Mouse (Mus musculus): ENCODE results near the gene Bean1. TPM values are rescaled to one million over a fixed set of nuclear protein-coding genes. Genes with fewer than 3 reads are reported as not detected.
A peak's percentile ranks its signal among the peaks of the same experiment; 100 is the strongest.

Gene Bean1
- total and polyA plus RNA-seq, 2 experiments from 2014 or later: 9.2 to 32.5 TPM

- Histone ChIP-seq H3K4me3 (ENCODE audit: low read length) (no peak overlapping the region), H3K27ac (no peak overlapping the region), H3K9me3 (ENCODE audit: low read length) (no peaks in the 10 kb centered on the region), H3K4me2 (ENCODE audit: low read depth, low read length) (no peak overlapping the region), H3K4me1 (ENCODE audit: insufficient read depth, low read length) (no peaks in the 10 kb centered on the region), H3K27me3 (ENCODE audit: insufficient read depth, low read length) (no peaks in the 10 kb centered on the region), H3K9ac (replicated peaks; ENCODE audit: low read length) (no peak overlapping the region), H3K36me3 (ENCODE audit: insufficient read depth, low read length) (peaks cover 71% of the 10 kb centered on the region)
- ATAC-seq (peak; percentile 39; the same call in 1 of the 2 replicates), DNase-seq (ENCODE audit: low spot score) (peak; percentile 56)
- TF ChIP-seq CTCF (IDR thresholded peaks at IDR 0.05; ENCODE audit: low read depth): peak; percentile 67
- 45% methylated on average over 6 of the region's 6 CpGs for WGBS
Measured at GRCm38 (mm10) chr8:104234573-104234972, 64.3 kb downstream of the Bean1 start.

DNA sequence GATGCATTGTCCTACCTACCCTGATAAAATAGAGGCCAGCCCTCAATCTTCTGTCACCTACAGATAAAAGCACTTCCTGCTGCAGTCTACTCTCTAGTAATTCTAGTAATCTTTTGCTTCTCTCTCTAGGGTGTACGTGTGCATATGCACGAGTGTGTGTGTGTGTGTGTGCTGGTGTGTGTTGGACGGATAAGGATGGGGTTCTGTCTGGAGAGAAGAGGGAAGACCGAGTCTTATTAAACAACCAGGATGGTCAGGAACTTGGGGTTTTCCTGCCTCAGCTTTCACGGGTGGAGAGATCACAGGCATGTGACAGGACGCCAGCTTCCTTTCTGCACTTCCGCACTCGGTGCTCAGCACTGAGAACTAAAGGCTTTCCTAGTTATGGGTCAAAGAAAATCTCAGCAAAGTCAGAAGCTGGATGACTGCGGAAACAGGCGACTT lies 69.2 kb downstream of the Bean1 start:
- ATAC-seq (no peak), DNase-seq (ENCODE audit: low spot score) (no peak)
- Histone ChIP-seq H3K9ac (replicated peaks; ENCODE audit: low read length) (no peak overlapping the region), H3K27me3 (ENCODE audit: insufficient read depth, low read length) (no peaks in the 10 kb centered on the region), H3K9me3 (ENCODE audit: low read length) (no peaks in the 10 kb centered on the region), H3K4me2 (ENCODE audit: low read depth, low read length) (no peak overlapping the region), H3K36me3 (ENCODE audit: insufficient read depth, low read length) (peaks cover 82% of the 10 kb centered on the region), H3K27ac (no peak overlapping the region), H3K4me3 (ENCODE audit: low read length) (no peak overlapping the region), H3K4me1 (ENCODE audit: insufficient read depth, low read length) (no peaks in the 10 kb centered on the region)
- WGBS: 88% methylated on average over 10 of the region's 10 CpGs
- TF ChIP-seq CTCF (IDR thresholded peaks at IDR 0.05; ENCODE audit: low read depth): no peak

- Histone ChIP-seq H3K4me2 (ENCODE audit: low read depth, low read length) (no peak overlapping the region), H3K9me3 (ENCODE audit: low read length) (no peaks in the 10 kb centered on the region), H3K36me3 (ENCODE audit: insufficient read depth, low read length) (peaks cover 65% of the 10 kb centered on the region), H3K27ac (no peak overlapping the region), H3K4me1 (ENCODE audit: insufficient read depth, low read length) (no peaks in the 10 kb centered on the region; the same call in 1 of the 2 replicates), H3K4me3 (ENCODE audit: low read length) (no peak overlapping the region), H3K9ac (replicated peaks; ENCODE audit: low read length) (no peak overlapping the region), H3K27me3 (ENCODE audit: insufficient read depth, low read length) (no peaks in the 10 kb centered on the region)
- WGBS: 74% methylated on average over 12 of the region's 12 CpGs
- no peak for TF ChIP-seq CTCF (IDR thresholded peaks at IDR 0.05; ENCODE audit: low read depth)
- no peak for DNase-seq (ENCODE audit: low spot score)
- ATAC-seq: no peak
Measured at GRCm38 (mm10) chr8:104242038-104242644, 71.9 kb downstream of the Bean1 start.

DNA sequence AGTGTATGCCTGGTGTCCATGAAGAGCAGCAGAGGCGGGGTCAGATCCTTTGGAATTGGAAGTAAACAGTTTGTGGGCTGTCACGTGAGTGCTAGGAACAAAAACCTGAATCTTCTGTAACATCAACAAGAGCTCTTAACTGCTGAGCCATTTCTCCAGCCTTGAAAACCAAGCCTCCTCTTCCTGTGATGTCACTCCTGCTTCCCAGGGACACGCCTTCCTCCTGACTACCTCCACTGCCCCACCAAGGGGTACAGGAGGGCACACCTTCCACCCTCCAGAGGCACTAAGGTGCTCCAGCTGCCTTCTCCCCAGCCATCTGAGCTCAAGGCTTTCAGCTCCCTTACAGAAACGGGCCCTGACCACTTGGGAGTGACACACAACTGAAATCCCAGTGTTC lies 76.4 kb downstream of the Bean1 start:
- Histone ChIP-seq H3K4me3 (ENCODE audit: low read length) (no peak overlapping the region), H3K9me3 (ENCODE audit: low read length) (no peaks in the 10 kb centered on the region), H3K4me1 (ENCODE audit: insufficient read depth, low read length) (peaks cover 4% of the 10 kb centered on the region), H3K27me3 (ENCODE audit: insufficient read depth, low read length) (no peaks in the 10 kb centered on the region), H3K4me2 (ENCODE audit: low read depth, low read length) (no peak overlapping the region), H3K27ac (no peak overlapping the region), H3K9ac (replicated peaks; ENCODE audit: low read length) (no peak overlapping the region), H3K36me3 (ENCODE audit: insufficient read depth, low read length) (peaks cover 24% of the 10 kb centered on the region)
- ATAC-seq (no peak), DNase-seq (ENCODE audit: low spot score) (no peak)
- no peak for TF ChIP-seq CTCF (IDR thresholded peaks at IDR 0.05; ENCODE audit: low read depth)
- 87% methylated on average over 4 of the region's 4 CpGs for WGBS

GRCm38 (mm10) chr8:104247054-104247907 lies 77.0 kb downstream of the Bean1 start:
- DNase-seq (ENCODE audit: low spot score) (no peak), ATAC-seq (no peak)
- Histone ChIP-seq H3K4me2 (ENCODE audit: low read depth, low read length) (peak overlapping the region; percentile 82), H3K9ac (replicated peaks; ENCODE audit: low read length) (peak overlapping the region; percentile 89), H3K9me3 (ENCODE audit: low read length) (no peaks in the 10 kb centered on the region), H3K4me3 (ENCODE audit: low read length) (peak overlapping the region; percentile 92), H3K4me1 (ENCODE audit: insufficient read depth, low read length) (peaks cover 6% of the 10 kb centered on the region), H3K36me3 (ENCODE audit: insufficient read depth, low read length) (peaks cover 17% of the 10 kb centered on the region), H3K27ac (peak overlapping the region; percentile 81; the same call in 1 of the 2 replicates), H3K27me3 (ENCODE audit: insufficient read depth, low read length) (no peaks in the 10 kb centered on the region)
- TF ChIP-seq CTCF (IDR thresholded peaks at IDR 0.05; ENCODE audit: low read depth): no peak
- 72% methylated on average over 22 of the region's 22 CpGs for WGBS

- WGBS: 4% methylated on average over 11 of the region's 11 CpGs
- Histone ChIP-seq H3K4me3 (ENCODE audit: low read length) (peak overlapping the region; percentile 92), H3K27me3 (ENCODE audit: insufficient read depth, low read length) (no peaks in the 10 kb centered on the region), H3K36me3 (ENCODE audit: insufficient read depth, low read length) (peaks cover 11% of the 10 kb centered on the region), H3K4me2 (ENCODE audit: low read depth, low read length) (peak overlapping the region; percentile 82), H3K4me1 (ENCODE audit: insufficient read depth, low read length) (peaks cover 6% of the 10 kb centered on the region), H3K27ac (peak overlapping the region; percentile 81), H3K9me3 (ENCODE audit: low read length) (no peaks in the 10 kb centered on the region), H3K9ac (replicated peaks; ENCODE audit: low read length) (peak overlapping the region; percentile 89)
- no peak for TF ChIP-seq CTCF (IDR thresholded peaks at IDR 0.05; ENCODE audit: low read depth)
- DNase-seq (ENCODE audit: low spot score) (peak; percentile 12), ATAC-seq (peak; percentile 10; the same call in 1 of the 2 replicates)
Measured at GRCm38 (mm10) chr8:104247908-104248275, 77.7 kb downstream of the Bean1 start.
